Mouse (Mus musculus) bone marrow, adult 2 months (tissue): Measurements from ENCODE around the gene Mst1. TPM values are rescaled to one million over a fixed set of nuclear protein-coding genes. Genes with fewer than 3 reads are reported as not detected.

Source experiments
- H3K27ac ChIP-seq: fragments of 200-500 bp; 2 replicates; pipeline ENCODE4 v1.5.1; 2012; ENCODE audit warnings: low read depth, mild to moderate bottlenecking, control low read depth, inconsistent platforms, low read length; ENCODE audit not compliant: control insufficient read depth, poor library complexity, insufficient read depth
- H3K4me1 ChIP-seq: fragments of 200-500 bp; 2 replicates; pipeline ENCODE4 v1.6.1; 2011; ENCODE audit warnings: low read length; ENCODE audit not compliant: control insufficient read depth, insufficient read depth
- H3K4me3 ChIP-seq: fragments of 200-500 bp; replicated peaks from 2 replicates; pipeline ENCODE3; 2011; ENCODE audit warnings: mild to moderate bottlenecking, low read depth, low read length, control low read depth; ENCODE audit not compliant: control insufficient read depth
- CTCF ChIP-seq: fragments of 200-500 bp; IDR thresholded peaks from 2 replicates; pipeline ENCODE4 v1.5.1; 2011; ENCODE audit warnings: low read length, control low read depth; ENCODE audit not compliant: control insufficient read depth, insufficient read depth
- POLR2A ChIP-seq: fragments of 200-500 bp; IDR thresholded peaks from 2 replicates; pipeline ENCODE4 v1.6.1; 2011; ENCODE audit warnings: low read depth, mild to moderate bottlenecking, control low read depth, low read length, borderline replicate concordance; ENCODE audit not compliant: control insufficient read depth
- WGBS: fragments of 180-500 bp; shearing (Covaris S2); methylation state at CpG from one replicate; pipeline ENCODE4 v1.1.7; 2018; 5-methylcytosine and 5-hydroxymethylcytosine counted together
- polyA plus RNA-seq: library from polyadenylated mRNA; stranded (reverse); fragments of >200 nt; gene quantifications from 2 replicates; pipeline ENCODE4 v1.2.4, GENCODE M21; 2011; ENCODE audit warnings: low replicate concordance; ENCODE audit not compliant: missing spikeins, insufficient read depth, insufficient read length

Gene Mst1
- polyA plus RNA-seq, 1 experiment: 10.1 TPM

- TF ChIP-seq POLR2A: peak; percentile 76; the same call in 1 of the 2 replicates
- no peak for TF ChIP-seq CTCF
- peak within 1 kb of the TSS; percentile 63 for H3K27ac ChIP-seq
- H3K4me3 ChIP-seq: peak within 1 kb of the TSS; percentile 95
- WGBS: under 1% methylated on average over 39 of the region's 39 CpGs
- peaks cover 5% of the 10 kb centered on the region for H3K4me1 ChIP-seq
These were observed 31.2 kb upstream of the Mst1 start, which contains the start of gene Gmppb for GRCm38 (mm10) chr9:108049016-108049455. Gmppb (plus strand) TSS chr9:108049242.

DNA sequence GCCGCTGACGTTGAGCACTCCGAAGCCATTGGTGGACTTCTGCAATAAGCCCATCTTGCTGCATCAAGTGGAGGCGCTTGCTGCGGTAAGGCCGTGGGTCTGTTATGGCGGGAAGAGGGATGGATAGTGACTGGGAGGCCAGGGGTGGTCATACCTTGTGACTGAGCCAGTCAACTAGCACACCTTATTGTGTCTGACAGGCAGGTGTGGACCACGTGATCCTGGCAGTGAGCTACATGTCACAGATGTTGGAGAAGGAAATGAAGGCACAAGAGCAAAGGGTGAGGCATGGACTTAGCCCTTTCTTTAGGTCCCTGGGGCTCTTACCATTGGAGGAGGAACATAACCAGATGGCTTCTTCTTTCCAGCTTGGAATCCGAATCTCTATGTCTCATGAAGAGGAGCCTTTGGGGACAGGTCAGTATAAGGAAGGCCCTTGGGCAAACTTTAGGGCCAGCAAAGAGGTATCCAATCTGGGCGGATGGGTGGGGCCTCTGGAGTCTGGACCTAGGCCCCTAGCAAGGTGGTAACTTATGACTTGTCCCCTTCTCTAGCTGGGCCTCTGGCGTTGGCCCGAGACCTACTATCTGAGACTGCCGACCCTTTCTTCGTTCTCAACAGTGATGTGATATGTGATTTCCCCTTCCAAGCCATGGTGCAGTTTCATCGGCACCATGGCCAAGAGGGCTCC lies 30.5 kb upstream of the Mst1 start:
- no peak for TF ChIP-seq CTCF
- peaks cover 5% of the 10 kb centered on the region for H3K4me1 ChIP-seq
- H3K27ac ChIP-seq: peak overlapping the region; percentile 63
- 38% methylated on average over 15 of the region's 15 CpGs for WGBS
- H3K4me3 ChIP-seq: peak overlapping the region; percentile 95

- TF ChIP-seq POLR2A (0 out of 2 replicates have a peak, but pooled peaks have one; percentile 11), CTCF (no peak)
- Histone ChIP-seq H3K27ac (no peak overlapping the region), H3K4me1 (peaks cover 5% of the 10 kb centered on the region), H3K4me3 (no peak overlapping the region)
- 91% methylated on average over 15 of the region's 15 CpGs for WGBS
These were observed 28.9 kb upstream of the Mst1 start for GRCm38 (mm10) chr9:108051184-108051930.

- WGBS: 81% methylated on average over 4 of the region's 4 CpGs
- H3K4me3 ChIP-seq: no peak overlapping the region
- no peak for TF ChIP-seq POLR2A
- TF ChIP-seq CTCF: no peak
- H3K4me1 ChIP-seq: peaks cover 5% of the 10 kb centered on the region
- H3K27ac ChIP-seq: no peak overlapping the region
These were observed 28.4 kb upstream of the Mst1 start for GRCm38 (mm10) chr9:108051931-108052220.

- no peak for TF ChIP-seq POLR2A
- WGBS: 72% methylated on average over 7 of the region's 7 CpGs
- Histone ChIP-seq H3K27ac (no peak overlapping the region), H3K4me1 (peaks cover 5% of the 10 kb centered on the region), H3K4me3 (no peak overlapping the region)
These were observed 27.8 kb upstream of the Mst1 start for GRCm38 (mm10) chr9:108052411-108052810.

DNA sequence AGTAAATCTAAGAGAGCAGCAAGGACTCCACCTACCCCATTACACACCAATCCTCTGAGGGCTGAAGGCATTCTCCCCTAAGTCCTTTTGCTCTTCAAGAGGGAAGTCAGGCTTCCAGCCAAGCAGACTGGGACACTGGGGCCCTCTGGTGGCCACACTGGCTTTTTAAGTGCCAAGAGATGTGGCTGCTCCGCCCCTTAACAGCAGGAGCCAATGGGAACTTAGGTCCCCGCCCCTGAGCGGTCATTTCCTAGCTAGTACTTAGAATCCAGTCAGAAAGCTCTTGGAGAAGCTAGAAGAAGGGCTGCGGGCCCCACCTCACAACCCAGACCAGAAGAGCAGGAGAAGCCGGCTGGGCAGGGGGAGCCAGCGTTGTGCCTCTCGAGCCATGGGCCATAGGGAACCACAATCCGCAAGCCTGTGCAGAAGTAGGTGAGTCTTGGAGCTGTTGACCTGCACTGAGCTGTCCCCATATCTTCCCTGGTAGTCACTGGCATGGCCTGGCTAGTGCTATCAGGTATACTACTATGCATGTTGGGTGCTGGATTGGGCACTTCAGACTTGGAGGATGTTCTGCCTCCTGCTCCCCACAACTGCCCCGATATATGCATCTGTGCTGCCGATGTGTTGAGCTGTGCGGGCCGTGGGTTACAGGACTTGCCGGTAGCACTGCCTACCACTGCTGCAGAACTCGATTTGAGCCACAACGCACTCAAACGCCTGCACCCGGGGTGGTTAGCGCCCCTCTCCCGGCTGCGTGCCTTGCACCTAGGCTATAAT lies 27.2 kb upstream of the Mst1 start, which contains the start of gene Amigo3:
Gene Amigo3 (plus strand): TSS at position 275 of the 780 bp plus-strand sequence.
- H3K4me1 ChIP-seq: peaks cover 4% of the 10 kb centered on the region
- WGBS: 50% methylated on average over 20 of the region's 20 CpGs
- peak within 1 kb of the TSS; percentile 27 for H3K4me3 ChIP-seq

GRCm38 (mm10) chr9:108053665-108054225 lies 26.5 kb upstream of the Mst1 start:
- Histone ChIP-seq H3K4me1 (peaks cover 3% of the 10 kb centered on the region), H3K27ac (no peak overlapping the region), H3K4me3 (no peak overlapping the region)
- WGBS: 87% methylated on average over 15 of the region's 15 CpGs
- TF ChIP-seq POLR2A (no peak), CTCF (no peak)

More for the DNA sequence above, 27.2 kb upstream of the Mst1 start, which contains the start of gene Amigo3:
- no peak within 1 kb of the TSS for H3K27ac ChIP-seq
- TF ChIP-seq POLR2A: peak; percentile 20; the same call in 1 of the 2 replicates
- peak; percentile 92 for TF ChIP-seq CTCF
